Mouse (Mus musculus): Measurements from ENCODE around the gene Prtg.

GRCm38 (mm10) chr9:72894796-72895352 lies 88.2 kb downstream of the Prtg start:
- TF ChIP-seq MEF2A (IDR thresholded peaks at IDR 0.05; ENCODE audit: borderline replicate concordance, low read depth, low read length) (no peak), ZNF384 (IDR thresholded peaks at IDR 0.05; ENCODE audit: low read depth, low read length) (no peak), CTCF (conservative IDR thresholded peaks at IDR 0.05 in 1 of 2, IDR thresholded peaks at IDR 0.05 in 1 of 2; ENCODE audit: low read depth in 2 of 2, low read length in 2 of 2) (peak; percentile 11 to 38; a peak in 2 of 4 replicates)

Measured in CH12.LX (cell line).